Mouse (Mus musculus) hindbrain, embryonic 15.5 days (tissue): ENCODE results near the gene Gsn. TPM values are rescaled to one million over a fixed set of nuclear protein-coding genes. Genes with fewer than 3 reads are reported as not detected.
A peak's percentile ranks its signal among the peaks of the same experiment; 100 is the strongest.

Experiments used
- ATAC-seq: fragments of 200-750 bp; cut with Nextera tagmentation; 2 replicates; pipeline ENCODE4 v1.8.0; 2017; ENCODE audit warnings: low read depth, moderate number of reproducible peaks, moderate TSS enrichment; ENCODE audit not compliant: low FRiP score
- H3K27ac ChIP-seq: fragments of 300-500 bp; sonication (generic); replicated peaks from 2 replicates; pipeline ENCODE4 v1.5.1; 2015; ENCODE audit warnings: mild to moderate bottlenecking, inconsistent platforms
- H3K27me3 ChIP-seq: fragments of 300-500 bp; sonication (generic); 2 replicates; pipeline ENCODE4 v1.6.1; 2015; ENCODE audit warnings: control low read depth, inconsistent platforms
- H3K36me3 ChIP-seq: fragments of 300-500 bp; sonication (generic); 2 replicates; pipeline ENCODE4 v1.6.1; 2015; ENCODE audit warnings: control low read depth, inconsistent platforms
- H3K4me1 ChIP-seq: fragments of 300-500 bp; sonication (generic); replicated peaks from 2 replicates; pipeline ENCODE4 v1.6.1; 2015; ENCODE audit warnings: control low read depth, inconsistent platforms
- H3K4me2 ChIP-seq: fragments of 300-500 bp; sonication (generic); 2 replicates; pipeline ENCODE4 v1.6.1; 2015; ENCODE audit warnings: moderate library complexity, mild to moderate bottlenecking, inconsistent platforms
- H3K4me3 ChIP-seq: fragments of 300-500 bp; sonication (generic); 2 replicates; pipeline ENCODE4 v1.5.1; 2015; ENCODE audit warnings: mild to moderate bottlenecking, inconsistent platforms
- H3K9ac ChIP-seq: fragments of 300-500 bp; sonication (generic); 2 replicates; pipeline ENCODE4 v1.6.1; 2015; ENCODE audit warnings: inconsistent platforms
- H3K9me3 ChIP-seq: fragments of 300-500 bp; sonication (generic); 2 replicates; pipeline ENCODE4 v1.6.1; 2016; ENCODE audit warnings: control low read depth, inconsistent platforms
- WGBS: fragments of 180-500 bp; shearing (Covaris S2); methylation state at CpG from one replicate; pipeline ENCODE4 v1.1.7; 2015; 5-methylcytosine and 5-hydroxymethylcytosine counted together
- polyA plus RNA-seq: library from polyadenylated mRNA; unstranded; fragments of >200 nt; fragmentation: Nextera tagmentation; extraction: Ambion mirVana; gene quantifications from 2 replicates; pipeline ENCODE4 v1.2.1, GENCODE M21; 2015

The Gsn gene
- polyA plus RNA-seq, 1 experiment from 2014 or later = 24.4 TPM

DNA sequence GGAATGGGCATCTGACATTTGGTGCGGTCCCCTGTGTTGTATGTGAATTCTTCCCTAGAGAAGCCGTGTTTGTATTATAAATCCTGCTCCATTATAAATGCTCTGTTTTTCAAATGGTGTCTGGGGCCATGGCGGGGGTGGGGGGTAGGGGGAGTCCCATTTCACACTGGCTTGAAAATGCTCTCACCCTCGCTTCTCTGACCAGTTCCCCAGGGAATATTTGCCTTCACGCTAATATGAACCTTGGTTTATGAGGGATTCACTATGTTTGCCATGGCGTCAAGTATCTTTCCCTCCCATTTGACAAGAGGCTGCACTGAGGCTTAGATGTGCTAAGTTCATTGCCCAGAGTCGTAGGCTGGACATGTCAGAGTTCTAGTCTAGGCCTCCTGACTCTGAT, 718 bp upstream of the Gsn start:
- H3K9ac ChIP-seq = no peak overlapping the region; the same call in 1 of the 2 replicates
- H3K4me1 ChIP-seq = peaks cover 12% of the 10 kb centered on the region
- no peak overlapping the region for H3K27ac ChIP-seq
- H3K4me3 ChIP-seq = no peak overlapping the region
- H3K4me2 ChIP-seq = peak overlapping the region; percentile 87
- ATAC-seq = no peak
- WGBS = 66% methylated on average over 7 of the region's 7 CpGs
- peaks cover 5% of the 10 kb centered on the region; the same call in 1 of the 2 replicates for H3K27me3 ChIP-seq
- no peaks in the 10 kb centered on the region for H3K36me3 ChIP-seq
- no peaks in the 10 kb centered on the region for H3K9me3 ChIP-seq

DNA sequence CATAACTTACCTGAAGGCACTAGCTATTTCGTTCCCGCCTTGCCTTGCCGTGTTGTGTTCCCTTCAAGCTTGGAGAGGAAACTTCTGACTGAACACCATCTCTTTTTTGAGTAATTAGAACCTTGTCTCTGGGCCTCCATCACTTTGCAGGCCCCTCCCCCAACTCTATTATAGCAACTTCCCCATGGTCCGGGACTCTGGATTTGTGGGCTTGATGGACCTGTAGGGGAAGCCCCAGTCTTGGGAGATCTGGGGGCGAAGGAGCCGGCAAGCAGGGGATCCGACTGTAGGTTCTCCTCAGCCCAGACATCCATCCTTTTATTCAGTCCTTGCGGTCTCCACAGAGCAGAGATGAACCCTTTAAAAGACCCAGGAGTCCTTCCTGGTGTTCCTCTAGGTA, 752 bp downstream of the Gsn start:
- Histone ChIP-seq H3K4me3 (peak overlapping the region; percentile 50), H3K4me2 (peak overlapping the region; percentile 87), H3K27ac (no peak overlapping the region), H3K4me1 (peaks cover 12% of the 10 kb centered on the region), H3K9me3 (no peaks in the 10 kb centered on the region), H3K36me3 (no peaks in the 10 kb centered on the region), H3K27me3 (peaks cover 5% of the 10 kb centered on the region; the same call in 1 of the 2 replicates), H3K9ac (no peak overlapping the region)
- no peak for ATAC-seq
- 53% methylated on average over 8 of the region's 8 CpGs for WGBS

DNA sequence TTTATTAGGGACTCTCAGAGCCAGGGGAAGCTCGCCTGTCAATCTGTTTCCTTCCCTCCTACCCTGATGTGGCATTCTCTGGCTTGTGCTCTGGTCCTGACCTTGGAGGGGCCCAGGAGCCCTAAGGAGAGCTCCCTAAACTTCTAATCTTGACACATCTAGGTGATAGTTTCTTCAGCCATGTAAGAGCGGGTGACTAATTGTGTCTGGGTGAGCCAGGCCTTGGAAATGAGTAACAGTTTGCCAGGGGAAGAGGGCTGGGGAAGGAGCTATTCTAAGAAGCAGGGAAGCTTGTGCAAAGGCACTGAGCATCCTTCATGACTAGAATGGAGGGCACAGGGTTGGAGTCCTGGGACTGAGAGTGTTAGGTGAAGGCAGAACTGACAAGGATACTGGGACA, 1.7 kb downstream of the Gsn start:
- Histone ChIP-seq H3K9ac (no peak overlapping the region), H3K27me3 (peaks cover 5% of the 10 kb centered on the region; the same call in 1 of the 2 replicates), H3K4me2 (no peak overlapping the region), H3K36me3 (no peaks in the 10 kb centered on the region), H3K4me3 (no peak overlapping the region), H3K4me1 (peaks cover 12% of the 10 kb centered on the region), H3K27ac (no peak overlapping the region), H3K9me3 (no peaks in the 10 kb centered on the region)
- 82% methylated on average over 2 of the region's 2 CpGs for WGBS
- no peak for ATAC-seq

DNA sequence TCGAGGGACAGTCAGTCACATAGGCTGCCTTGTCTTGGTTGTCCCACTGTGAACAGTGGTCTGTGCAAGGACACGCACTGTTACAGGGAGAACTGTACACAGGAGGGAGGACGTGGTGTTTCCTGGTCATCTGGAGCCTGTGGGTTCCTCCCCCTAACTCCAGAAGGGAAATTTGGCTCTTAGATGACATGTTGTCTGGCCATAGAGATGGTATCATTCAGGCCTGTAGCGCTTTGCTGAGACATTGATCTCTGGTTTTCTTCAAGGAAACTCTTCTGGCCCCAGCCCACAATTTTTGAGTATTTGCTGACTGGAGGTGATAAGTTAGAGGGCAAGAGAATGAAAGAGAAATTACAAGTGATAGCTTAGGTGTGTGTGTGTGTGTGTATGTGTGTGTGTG, 2.4 kb downstream of the Gsn start:
- Histone ChIP-seq H3K4me1 (peaks cover 12% of the 10 kb centered on the region), H3K27me3 (peaks cover 2% of the 10 kb centered on the region; the same call in 1 of the 2 replicates), H3K4me3 (no peak overlapping the region), H3K27ac (no peak overlapping the region), H3K9me3 (no peaks in the 10 kb centered on the region), H3K9ac (no peak overlapping the region), H3K36me3 (no peaks in the 10 kb centered on the region), H3K4me2 (no peak overlapping the region)
- ATAC-seq = no peak
- 86% methylated on average over 4 of the region's 4 CpGs for WGBS

DNA sequence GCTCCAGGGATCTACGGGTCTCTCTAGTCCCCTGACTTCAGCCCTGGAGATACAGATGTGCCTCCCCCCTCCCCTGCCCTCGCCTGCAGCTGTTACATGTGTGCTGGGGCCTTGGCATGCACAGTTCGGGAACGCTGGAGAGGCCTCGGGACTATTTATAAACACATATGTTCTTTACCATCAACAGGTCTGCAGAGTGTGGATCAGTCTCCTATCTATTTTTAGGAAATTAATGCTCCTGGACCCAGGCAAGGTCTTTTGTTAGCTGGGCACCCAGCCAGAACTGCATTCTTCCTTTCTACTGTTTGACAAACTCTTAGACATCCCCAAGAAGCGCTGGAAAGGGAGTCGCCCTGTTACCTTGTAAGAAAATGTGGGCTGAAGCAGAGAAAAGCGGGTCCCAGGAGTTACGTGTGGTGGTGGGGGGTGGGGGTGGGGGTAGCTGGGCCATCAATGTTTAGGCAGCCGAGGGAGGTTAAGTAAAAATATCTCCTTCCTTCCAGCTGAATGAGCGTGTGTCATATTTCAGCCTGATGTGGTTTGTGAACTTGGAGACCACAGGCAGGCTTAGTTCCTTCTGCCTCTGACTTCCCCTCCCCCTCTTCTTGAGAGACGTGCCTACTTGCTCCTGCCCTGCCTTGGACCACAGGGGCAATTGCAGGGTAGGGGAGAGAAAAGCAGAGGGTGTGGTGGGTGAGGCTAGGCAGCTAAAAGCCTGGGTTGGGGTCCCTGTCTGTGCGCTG, 3.3 kb downstream of the Gsn start:
- H3K4me1 ChIP-seq = peaks cover 12% of the 10 kb centered on the region
- H3K4me2 ChIP-seq = no peak overlapping the region
- H3K9ac ChIP-seq = no peak overlapping the region
- WGBS = 60% methylated on average over 13 of the region's 13 CpGs
- peaks cover 2% of the 10 kb centered on the region; the same call in 1 of the 2 replicates for H3K27me3 ChIP-seq
- no peaks in the 10 kb centered on the region for H3K9me3 ChIP-seq
- H3K4me3 ChIP-seq = no peak overlapping the region
- ATAC-seq = no peak
- H3K36me3 ChIP-seq = no peaks in the 10 kb centered on the region
- H3K27ac ChIP-seq = no peak overlapping the region

DNA sequence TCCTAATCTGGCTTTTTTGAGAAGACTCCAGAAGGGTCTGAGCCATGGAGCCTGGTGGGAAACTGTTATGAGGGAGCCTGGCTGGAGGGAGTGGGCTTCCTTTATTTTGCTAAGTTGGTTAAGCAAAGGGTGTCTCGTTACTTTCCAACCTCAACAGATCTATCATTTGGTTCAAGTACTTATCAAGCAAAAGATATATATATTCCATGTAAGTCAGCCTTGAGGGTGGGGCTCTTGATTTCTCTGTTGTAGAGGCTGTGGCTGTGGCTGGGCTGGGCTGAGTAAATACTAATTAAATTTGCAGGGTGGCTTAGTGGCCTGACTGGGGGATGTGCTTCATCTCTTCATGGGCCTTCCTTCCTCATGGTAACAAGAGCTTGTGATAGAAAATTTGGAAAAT, 4.1 kb downstream of the Gsn start:
- Histone ChIP-seq H3K9me3 (no peaks in the 10 kb centered on the region), H3K27me3 (0 out of 2 replicates have a peak, but pooled peaks cover 2% of the 10 kb centered on the region), H3K9ac (no peak overlapping the region), H3K27ac (no peak overlapping the region), H3K36me3 (no peaks in the 10 kb centered on the region), H3K4me1 (peaks cover 13% of the 10 kb centered on the region), H3K4me2 (no peak overlapping the region), H3K4me3 (no peak overlapping the region)
- ATAC-seq = no peak
- WGBS = 78% methylated on average over 1 of the region's 1 CpGs

DNA sequence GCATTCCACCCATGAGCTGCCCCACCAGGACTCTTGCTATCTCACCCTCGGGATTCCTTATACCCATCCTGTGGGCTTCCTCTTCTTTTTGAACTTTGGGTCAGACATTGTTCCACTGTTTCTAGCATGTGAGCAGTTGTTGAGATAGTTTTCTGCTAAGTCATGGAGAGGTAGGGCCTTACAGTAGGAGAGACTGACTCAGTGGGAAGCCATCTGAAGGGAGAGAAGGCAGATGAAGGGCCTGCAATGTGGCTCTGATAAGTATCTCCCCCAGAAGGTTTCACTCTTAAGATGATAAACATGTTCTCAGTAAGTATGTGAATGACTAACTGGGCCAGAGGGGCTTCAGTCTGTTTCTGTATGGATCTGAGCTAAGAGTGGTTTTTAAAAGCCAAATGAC, 7.9 kb downstream of the Gsn start:
- 92% methylated on average over 1 of the region's 1 CpGs for WGBS
- Histone ChIP-seq H3K9me3 (no peaks in the 10 kb centered on the region), H3K27ac (no peak overlapping the region), H3K9ac (no peak overlapping the region), H3K4me1 (0 out of 2 replicates have a peak, but pooled peaks cover 4% of the 10 kb centered on the region), H3K27me3 (no peaks in the 10 kb centered on the region), H3K4me3 (no peak overlapping the region), H3K4me2 (no peak overlapping the region), H3K36me3 (no peaks in the 10 kb centered on the region)
- ATAC-seq = no peak

DNA sequence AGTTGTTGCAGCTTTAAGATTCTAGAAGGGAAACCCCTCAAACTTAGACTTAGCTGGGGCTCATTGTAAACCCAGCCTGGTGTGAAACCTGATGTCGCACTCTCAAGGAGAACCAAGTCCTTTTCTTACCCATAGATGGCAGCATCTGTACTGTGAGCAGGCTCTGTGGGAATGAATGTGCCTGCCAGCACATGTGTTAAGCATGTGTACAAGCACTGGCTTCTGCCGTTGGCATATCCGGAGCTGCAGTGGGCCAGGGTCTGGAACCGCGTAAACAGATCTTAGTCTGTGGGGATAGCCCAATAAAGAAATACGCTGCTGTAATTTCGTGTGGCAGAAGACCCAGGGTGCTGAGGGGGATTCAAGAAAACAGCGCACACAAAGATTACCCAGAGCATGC, 9.1 kb downstream of the Gsn start:
- Histone ChIP-seq H3K4me3 (no peak overlapping the region), H3K9ac (no peak overlapping the region), H3K4me1 (peaks cover 9% of the 10 kb centered on the region; the same call in 1 of the 2 replicates), H3K36me3 (no peaks in the 10 kb centered on the region), H3K9me3 (no peaks in the 10 kb centered on the region), H3K27ac (no peak overlapping the region), H3K4me2 (no peak overlapping the region), H3K27me3 (no peaks in the 10 kb centered on the region)
- ATAC-seq = peak; percentile 79
- 42% methylated on average over 8 of the region's 8 CpGs for WGBS

DNA sequence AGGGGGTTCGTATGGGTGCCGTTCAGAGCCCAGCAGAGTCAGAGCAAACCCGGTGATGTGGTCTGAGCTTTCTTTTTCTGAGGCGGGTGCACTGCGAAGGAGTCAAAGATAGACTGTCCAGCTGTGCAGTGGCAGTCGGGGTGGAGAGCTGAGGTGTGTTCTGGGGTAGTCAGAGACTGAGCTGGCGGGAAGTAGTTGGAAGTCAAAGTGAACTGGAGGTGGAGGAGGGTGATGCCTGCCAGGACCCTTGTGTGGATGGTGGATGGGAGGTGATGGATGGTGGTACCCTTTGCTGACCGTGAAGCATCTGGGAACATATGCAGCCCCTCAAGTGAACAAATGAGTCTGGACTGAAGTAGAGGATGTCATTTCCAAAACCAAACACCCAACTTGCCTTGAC, 9.6 kb downstream of the Gsn start:
- no peak for ATAC-seq
- no peaks in the 10 kb centered on the region for H3K27me3 ChIP-seq
- 84% methylated on average over 8 of the region's 8 CpGs for WGBS
- H3K4me1 ChIP-seq = peaks cover 12% of the 10 kb centered on the region; the same call in 1 of the 2 replicates
- H3K9me3 ChIP-seq = no peaks in the 10 kb centered on the region
- no peak overlapping the region for H3K27ac ChIP-seq
- no peak overlapping the region for H3K4me2 ChIP-seq
- no peak overlapping the region for H3K4me3 ChIP-seq
- no peak overlapping the region for H3K9ac ChIP-seq
- H3K36me3 ChIP-seq = no peaks in the 10 kb centered on the region

DNA sequence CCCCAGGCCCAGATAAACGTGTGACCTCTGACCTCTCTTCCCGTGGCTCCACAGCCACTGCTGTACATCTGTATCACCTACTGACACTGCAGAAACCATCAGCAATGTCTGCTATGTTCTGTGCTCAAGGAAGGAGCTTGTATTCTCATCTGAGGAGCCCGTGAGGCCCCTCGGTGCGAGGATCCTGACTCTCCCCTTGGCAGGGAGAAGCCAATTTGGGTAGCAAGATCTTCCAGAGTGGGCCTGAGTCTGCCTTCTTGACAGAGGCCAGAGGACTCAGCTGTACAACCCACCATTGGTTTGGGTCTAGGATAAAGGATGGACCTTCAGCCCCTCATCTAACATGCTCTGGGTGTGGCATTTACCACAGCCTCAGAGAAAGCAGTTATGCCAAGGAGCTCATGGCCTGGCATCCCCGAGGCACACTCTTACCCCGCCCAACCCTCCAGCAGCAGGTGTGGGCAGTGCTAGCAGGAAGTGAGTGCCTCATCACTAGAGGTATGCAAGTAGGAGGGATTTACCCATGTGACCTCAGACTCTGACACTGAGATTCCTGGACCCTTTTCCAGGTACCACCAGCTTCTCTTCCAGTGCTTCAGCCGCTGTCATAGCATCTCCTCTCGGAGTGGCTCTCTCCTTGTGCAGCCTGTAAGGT, 10.2 kb downstream of the Gsn start:
- Histone ChIP-seq H3K4me1 (peaks cover 12% of the 10 kb centered on the region; the same call in 1 of the 2 replicates), H3K4me3 (no peak overlapping the region), H3K36me3 (no peaks in the 10 kb centered on the region), H3K27me3 (no peaks in the 10 kb centered on the region), H3K9me3 (no peaks in the 10 kb centered on the region), H3K9ac (no peak overlapping the region), H3K27ac (no peak overlapping the region), H3K4me2 (no peak overlapping the region)
- 80% methylated on average over 9 of the region's 9 CpGs for WGBS
- no peak for ATAC-seq

DNA sequence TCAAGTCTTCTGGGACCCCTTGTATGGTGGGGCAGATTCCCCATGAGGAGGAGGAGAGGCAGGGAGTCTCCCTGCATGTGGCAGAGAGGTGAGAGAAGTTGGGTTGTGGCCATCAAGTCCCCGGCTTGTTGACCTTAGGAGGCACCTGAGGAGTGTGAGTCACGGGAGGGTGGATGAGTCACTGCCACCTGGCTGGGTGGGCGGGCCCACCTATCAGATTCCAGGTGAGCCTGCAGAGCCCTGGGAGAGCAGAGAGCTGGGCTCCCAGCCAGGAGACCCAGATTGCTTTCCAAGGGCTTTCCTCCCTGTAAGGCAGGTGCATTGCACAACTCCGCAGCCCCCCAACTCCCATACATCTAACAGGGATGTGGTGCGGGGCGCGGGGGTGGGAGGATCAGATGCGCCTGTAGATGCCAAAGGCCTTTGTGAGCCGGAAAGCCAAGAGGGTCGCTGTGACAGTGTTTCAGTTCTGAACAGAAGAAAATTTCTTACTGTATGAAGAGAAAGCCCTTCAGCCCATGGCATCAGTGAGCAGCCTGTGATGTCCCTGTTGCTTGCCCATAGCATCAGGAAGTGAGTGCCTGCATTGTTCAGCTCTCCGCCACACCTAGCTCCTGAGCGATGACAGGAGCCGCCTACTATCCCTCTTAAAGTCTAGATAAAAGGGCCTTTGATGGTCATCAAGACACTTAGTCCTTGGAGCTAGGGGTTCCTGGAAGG, 11.1 kb downstream of the Gsn start:
- Histone ChIP-seq H3K9me3 (no peaks in the 10 kb centered on the region), H3K36me3 (no peaks in the 10 kb centered on the region), H3K4me2 (no peak overlapping the region), H3K4me3 (no peak overlapping the region), H3K9ac (no peak overlapping the region), H3K4me1 (peaks cover 12% of the 10 kb centered on the region; the same call in 1 of the 2 replicates), H3K27me3 (no peaks in the 10 kb centered on the region), H3K27ac (no peak overlapping the region)
- WGBS = 91% methylated on average over 13 of the region's 13 CpGs
- ATAC-seq = no peak
